Mouse (Mus musculus) erythroblast, embryonic 14.5 days (primary cell): ENCODE results near the gene Narfl.

ENCODE experiments used
- GATA1 ChIP-seq: IDR thresholded peaks from 2 replicates; pipeline ENCODE4 v1.6.1; 2012; ENCODE audit warnings: low read length, inconsistent platforms, mixed read lengths
- TAL1 ChIP-seq: IDR thresholded peaks from 3 replicates; pipeline ENCODE4 v1.6.1; 2012; ENCODE audit warnings: low read length, inconsistent platforms, mixed read lengths

GRCm38 (mm10) chr17:25801029-25801428 is 27.5 kb downstream of the Narfl start:
- TF ChIP-seq GATA1, result no peak
- TF ChIP-seq TAL1, result no peak
